Mouse (Mus musculus) myocyte (in vitro differentiated cells): ENCODE results near the gene Ddo. TPM values are rescaled to one million over a fixed set of nuclear protein-coding genes. Genes with fewer than 3 reads are reported as not detected.

ENCODE experiments used
- H3K27me3 ChIP-seq: one replicate; pipeline ENCODE4 v1.6.1; 2011; ENCODE audit not compliant: control insufficient read depth, insufficient read depth, insufficient read length
- H3K36me3 ChIP-seq: one replicate; pipeline ENCODE4 v1.6.1; 2011; ENCODE audit not compliant: control insufficient read depth, insufficient read depth
- H3K4me2 ChIP-seq: one replicate; pipeline ENCODE4 v1.6.1; 2011; ENCODE audit warnings: low read depth, control low read depth
- H3K4me3 ChIP-seq: one replicate; pipeline ENCODE4 v1.5.1; 2011; ENCODE audit warnings: mild to moderate bottlenecking, control low read depth, moderate library complexity
- H3K79me2 ChIP-seq: one replicate; pipeline ENCODE4 v1.6.1; 2011; ENCODE audit not compliant: control insufficient read depth, insufficient read depth
- H3ac ChIP-seq: one replicate; pipeline ENCODE4 v1.6.1; 2011; ENCODE audit not compliant: control insufficient read depth, insufficient read length
- CEBPB ChIP-seq: IDR thresholded peaks from 2 replicates; pipeline ENCODE4 v1.6.1; 2011; ENCODE audit warnings: mild to moderate bottlenecking, moderate library complexity; ENCODE audit not compliant: poor library complexity, insufficient read depth, severe bottlenecking
- E2F4 ChIP-seq: IDR thresholded peaks from one replicate; pipeline ENCODE4 v1.6.1; 2011; ENCODE audit warnings: mild to moderate bottlenecking, control low read depth, moderate library complexity; ENCODE audit not compliant: insufficient read depth
- MAX ChIP-seq: IDR thresholded peaks from one replicate; pipeline ENCODE4 v1.6.1; 2011; ENCODE audit warnings: low read depth, mild to moderate bottlenecking, control low read depth
- MYOD1 ChIP-seq, 3 experiments: IDR thresholded peaks; one replicate each; pipeline ENCODE4 v1.6.1; 2011; ENCODE audit warnings: control low read depth in 2 of 3, low read depth in 2 of 3, mild to moderate bottlenecking in 2 of 3, moderate library complexity in 1 of 3; ENCODE audit not compliant: insufficient read length in 2 of 3, control insufficient read depth in 1 of 3
- MYOG ChIP-seq, 3 experiments: IDR thresholded peaks; one replicate each; pipeline ENCODE4 v1.6.1; 2011; ENCODE audit warnings: control low read depth in 2 of 3, low read depth in 2 of 3, mild to moderate bottlenecking in 2 of 3; ENCODE audit not compliant: insufficient read length in 2 of 3, control insufficient read depth in 1 of 3, insufficient read depth in 1 of 3
- POLR2A ChIP-seq: IDR thresholded peaks from one replicate; pipeline ENCODE4 v1.6.1; 2011; ENCODE audit warnings: low read depth, mild to moderate bottlenecking, control low read depth, moderate library complexity; ENCODE audit not compliant: insufficient read length
- POLR2AphosphoS2 ChIP-seq: IDR thresholded peaks from one replicate; pipeline ENCODE4 v1.6.1; 2011; ENCODE audit warnings: low read depth, control low read depth; ENCODE audit not compliant: insufficient read length
- REST ChIP-seq: IDR thresholded peaks from one replicate; pipeline ENCODE4 v1.6.1; 2011; ENCODE audit warnings: mild to moderate bottlenecking, control low read depth, moderate library complexity; ENCODE audit not compliant: insufficient read depth, insufficient read length
- SRF ChIP-seq: IDR thresholded peaks from one replicate; pipeline ENCODE4 v1.6.1; 2011; ENCODE audit warnings: low read depth; ENCODE audit not compliant: control insufficient read depth, insufficient read length
- TCF12 ChIP-seq: IDR thresholded peaks from one replicate; pipeline ENCODE4 v1.6.1; 2011; ENCODE audit warnings: mild to moderate bottlenecking, control low read depth; ENCODE audit not compliant: poor library complexity, insufficient read depth, severe bottlenecking
- TCF3 ChIP-seq: IDR thresholded peaks from one replicate; pipeline ENCODE4 v1.6.1; 2011; ENCODE audit warnings: low read depth, control low read depth; ENCODE audit not compliant: insufficient read length
- USF1 ChIP-seq: IDR thresholded peaks from one replicate; pipeline ENCODE4 v1.6.1; 2011; ENCODE audit warnings: low read depth, mild to moderate bottlenecking, control low read depth, moderate library complexity
- polyA plus RNA-seq: library from polyadenylated mRNA; unstranded; fragments of >200 nt; fragmentation: generic; extraction: Trizol; gene quantifications from one replicate; pipeline ENCODE4 v1.2.1, GENCODE M21; 2012; ENCODE audit warnings: missing spikeins

The Ddo gene
- polyA plus RNA-seq, 1 experiment: 0.07 TPM

GRCm38 (mm10) chr10:40711127-40711526, 81.3 kb downstream of the Ddo start:
- H3K79me2 ChIP-seq: no peaks in the 10 kb centered on the region
- no peak overlapping the region for H3K4me2 ChIP-seq
- no peaks in the 10 kb centered on the region for H3K36me3 ChIP-seq
- no peaks in the 10 kb centered on the region for H3K27me3 ChIP-seq
- no peak overlapping the region for H3ac ChIP-seq
- no peak overlapping the region for H3K4me3 ChIP-seq
- no peak for TF ChIP-seq TCF3
- no peak for TF ChIP-seq SRF
- TF ChIP-seq CEBPB: no peak
- TF ChIP-seq E2F4: no peak
- no peak for TF ChIP-seq USF1
- TF ChIP-seq MYOG (IDR thresholded peaks at IDR 0.05; ENCODE audit: control insufficient read depth in 1 of 3, insufficient read depth in 1 of 3, insufficient read length in 2 of 3, low read depth in 2 of 3): no peak
- TF ChIP-seq TCF12: no peak
- no peak for TF ChIP-seq REST
- no peak for TF ChIP-seq POLR2AphosphoS2
- TF ChIP-seq MYOD1 (IDR thresholded peaks at IDR 0.05; ENCODE audit: control insufficient read depth in 1 of 3, insufficient read length in 2 of 3, low read depth in 2 of 3): no peak

GRCm38 (mm10) chr10:40713018-40713608, 83.3 kb downstream of the Ddo start:
- Histone ChIP-seq H3K27me3 (no peaks in the 10 kb centered on the region), H3ac (no peak overlapping the region), H3K36me3 (no peaks in the 10 kb centered on the region), H3K79me2 (no peaks in the 10 kb centered on the region), H3K4me2 (no peak overlapping the region), H3K4me3 (no peak overlapping the region)
- TF ChIP-seq POLR2A: no peak
- TF ChIP-seq USF1: no peak
- no peak for TF ChIP-seq SRF
- no peak for TF ChIP-seq E2F4
- no peak for TF ChIP-seq CEBPB
- no peak for TF ChIP-seq TCF3
- TF ChIP-seq MAX: no peak
- TF ChIP-seq MYOD1 (IDR thresholded peaks at IDR 0.05; ENCODE audit: control insufficient read depth in 1 of 3, insufficient read length in 2 of 3, low read depth in 2 of 3): no peak

- Histone ChIP-seq H3ac (no peak overlapping the region), H3K27me3 (no peaks in the 10 kb centered on the region), H3K4me3 (no peak overlapping the region), H3K79me2 (no peaks in the 10 kb centered on the region), H3K36me3 (no peaks in the 10 kb centered on the region), H3K4me2 (no peak overlapping the region)
- TF ChIP-seq USF1 (no peak), REST (no peak), E2F4 (no peak), MYOD1 (IDR thresholded peaks at IDR 0.05; ENCODE audit: control insufficient read depth in 1 of 3, insufficient read length in 2 of 3, low read depth in 2 of 3) (no peak), MAX (no peak), TCF12 (no peak), SRF (no peak), CEBPB (no peak), MYOG (IDR thresholded peaks at IDR 0.05; ENCODE audit: control insufficient read depth in 1 of 3, insufficient read depth in 1 of 3, insufficient read length in 2 of 3, low read depth in 2 of 3) (no peak), TCF3 (no peak)
Measured at GRCm38 (mm10) chr10:40713829-40714228, 84.0 kb downstream of the Ddo start.

GRCm38 (mm10) chr10:40715151-40715550, 85.3 kb downstream of the Ddo start:
- Histone ChIP-seq H3K27me3 (no peaks in the 10 kb centered on the region), H3K36me3 (no peaks in the 10 kb centered on the region), H3K4me3 (no peak overlapping the region), H3ac (no peak overlapping the region), H3K79me2 (no peaks in the 10 kb centered on the region), H3K4me2 (no peak overlapping the region)
- TF ChIP-seq MYOG (IDR thresholded peaks at IDR 0.05; ENCODE audit: control insufficient read depth in 1 of 3, insufficient read depth in 1 of 3, insufficient read length in 2 of 3, low read depth in 2 of 3): no peak

GRCm38 (mm10) chr10:40716296-40716695, 86.5 kb downstream of the Ddo start:
- no peak overlapping the region for H3ac ChIP-seq
- no peaks in the 10 kb centered on the region for H3K27me3 ChIP-seq
- H3K36me3 ChIP-seq: no peaks in the 10 kb centered on the region
- H3K79me2 ChIP-seq: no peaks in the 10 kb centered on the region
- no peak overlapping the region for H3K4me2 ChIP-seq
- no peak overlapping the region for H3K4me3 ChIP-seq
- no peak for TF ChIP-seq E2F4
- TF ChIP-seq USF1: no peak
- no peak for TF ChIP-seq MYOG (IDR thresholded peaks at IDR 0.05; ENCODE audit: control insufficient read depth in 1 of 3, insufficient read depth in 1 of 3, insufficient read length in 2 of 3, low read depth in 2 of 3)
- TF ChIP-seq TCF12: no peak
- no peak for TF ChIP-seq MYOD1 (IDR thresholded peaks at IDR 0.05; ENCODE audit: control insufficient read depth in 1 of 3, insufficient read length in 2 of 3, low read depth in 2 of 3)
